Mouse (Mus musculus): ENCODE data around the gene Tap2.

- TF ChIP-seq CTCF (IDR thresholded peaks at IDR 0.05; ENCODE audit: low read depth) = no peak
- no peak for TF ChIP-seq EP300 (IDR thresholded peaks at IDR 0.05; ENCODE audit: low read depth)
These were observed 61.4 kb downstream of the Tap2 start for GRCm38 (mm10) chr17:34264452-34265351.

Data from heart, postnatal 0 days (tissue).